8 mouse cellular contexts compared by ENCODE assay signal in the genomic region with DNA sequence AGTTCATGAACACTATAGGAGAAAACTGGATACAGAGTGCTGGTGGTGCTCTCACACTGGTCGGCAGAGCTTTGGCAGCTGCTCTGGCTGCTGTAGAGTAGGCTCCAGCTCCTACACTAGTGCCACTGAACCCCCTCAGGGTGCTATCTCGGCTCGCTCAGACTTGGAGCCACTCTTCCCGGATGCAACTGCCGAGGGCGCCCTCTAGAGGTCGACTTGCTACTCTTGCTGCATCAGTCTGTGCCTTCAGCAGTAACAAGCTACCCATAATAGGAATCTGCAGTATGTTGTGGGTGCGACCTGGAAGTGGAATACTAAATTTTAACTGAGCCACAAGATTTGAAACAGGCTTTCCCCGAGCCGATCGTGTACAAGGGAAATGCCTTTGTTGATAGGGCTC. TPM values are rescaled to one million over a fixed set of nuclear protein-coding genes. Genes with fewer than 3 reads are reported as not detected.
DNase-seq lines count a peak whose midpoint lies in the region; ATAC-seq and TF ChIP-seq lines count a peak whose summit lies in the region.

No protein-coding gene starts in this region.

- H3K9me3 ChIP-seq in hindbrain, embryonic 14.5 days (ENCODE audit: control insufficient read depth, low read length): no peaks in the 10 kb centered on the region
- H3K9me3 ChIP-seq in hindbrain, embryonic 12.5 days (replicated peaks): no peaks in the 10 kb centered on the region
- H3K9me3 ChIP-seq in hindbrain, postnatal 0 days (ENCODE audit: low read length): no peaks in the 10 kb centered on the region
- H3K9me3 ChIP-seq in limb, embryonic 10.5 days (replicated peaks): no peaks in the 10 kb centered on the region

- no peak for TF ChIP-seq POLR2A in testis, adult 2 months (IDR thresholded peaks at IDR 0.05; ENCODE audit: control insufficient read depth, low read depth, low read length)

- WGBS in hindbrain, embryonic 14.5 days: 20% methylated on average over 11 of the region's 11 CpGs
- 21% methylated on average over 11 of the region's 11 CpGs for WGBS in hindbrain, embryonic 12.5 days
- WGBS in hindbrain, postnatal 0 days: 20% methylated on average over 11 of the region's 11 CpGs
- 17% methylated on average over 11 of the region's 11 CpGs for WGBS in limb, embryonic 10.5 days

- ATAC-seq in hindbrain, embryonic 14.5 days (ENCODE audit: low FRiP score): no peak
- no peak for ATAC-seq in hindbrain, embryonic 12.5 days (ENCODE audit: low FRiP score)
- ATAC-seq in frontal cortex, adult (ENCODE audit: low TSS enrichment): peak; percentile 97
- ATAC-seq in hindbrain, postnatal 0 days: peak; percentile 24; the same call in 1 of the 2 replicates

- no peak overlapping the region for H3K4me3 ChIP-seq in hindbrain, embryonic 14.5 days (replicated peaks; ENCODE audit: low read length)
- no peak overlapping the region for H3K4me3 ChIP-seq in hindbrain, embryonic 12.5 days
- no peak overlapping the region for H3K4me3 ChIP-seq in hindbrain, postnatal 0 days (ENCODE audit: low read length)
- H3K4me3 ChIP-seq in limb, embryonic 10.5 days: no peak overlapping the region
- peak overlapping the region; percentile 76 for H3K4me3 ChIP-seq in testis, adult 2 months (ENCODE audit: control insufficient read depth, low read depth, low read length)

- no peaks in the 10 kb centered on the region for H3K36me3 ChIP-seq in hindbrain, embryonic 14.5 days (replicated peaks; ENCODE audit: control insufficient read depth, insufficient read depth)
- H3K36me3 ChIP-seq in hindbrain, embryonic 12.5 days: no peaks in the 10 kb centered on the region
- H3K36me3 ChIP-seq in hindbrain, postnatal 0 days (ENCODE audit: insufficient read depth, low read length): no peaks in the 10 kb centered on the region
- H3K36me3 ChIP-seq in limb, embryonic 10.5 days: no peaks in the 10 kb centered on the region
- no peaks in the 10 kb centered on the region for H3K36me3 ChIP-seq in testis, adult 2 months (ENCODE audit: control insufficient read depth, insufficient read depth, low read length)

- H3K4me2 ChIP-seq in hindbrain, embryonic 14.5 days (replicated peaks): no peak overlapping the region
- H3K4me2 ChIP-seq in hindbrain, embryonic 12.5 days (replicated peaks): no peak overlapping the region
- H3K4me2 ChIP-seq in hindbrain, postnatal 0 days (ENCODE audit: low read depth, low read length): no peak overlapping the region

- no peak overlapping the region for H3K9ac ChIP-seq in hindbrain, embryonic 14.5 days
- no peak overlapping the region for H3K9ac ChIP-seq in hindbrain, embryonic 12.5 days
- no peak overlapping the region for H3K9ac ChIP-seq in hindbrain, postnatal 0 days (replicated peaks; ENCODE audit: low read length)

- peak; percentile 70 for DNase-seq in hindbrain, embryonic 14.5 days (ENCODE audit: low spot score)
- DNase-seq in adrenal gland, postnatal 4 days (ENCODE audit: low spot score in 2 of 2): peak; percentile 65 to 85
- DNase-seq in hindbrain, postnatal 0 days (ENCODE audit: low spot score): peak; percentile 75
- DNase-seq in limb, embryonic 10.5 days (ENCODE audit: low spot score): peak; percentile 85
- DNase-seq in natural killer cell, adult 2 months (ENCODE audit: low spot score in 2 of 2): peak; percentile 77 to 89

- TF ChIP-seq CTCF in hindbrain, postnatal 0 days (IDR thresholded peaks at IDR 0.05; ENCODE audit: low read depth): peak; percentile 70
- peak; percentile 87 for TF ChIP-seq CTCF in testis, adult 2 months (IDR thresholded peaks at IDR 0.05; ENCODE audit: control insufficient read depth, insufficient read depth, insufficient replicate concordance, low read depth, low read length)

- no peaks in the 10 kb centered on the region for H3K27me3 ChIP-seq in hindbrain, embryonic 14.5 days (ENCODE audit: control insufficient read depth, insufficient read depth, low read length)
- H3K27me3 ChIP-seq in hindbrain, embryonic 12.5 days: no peaks in the 10 kb centered on the region
- H3K27me3 ChIP-seq in hindbrain, postnatal 0 days (ENCODE audit: insufficient read depth, low read length): no peaks in the 10 kb centered on the region
- H3K27me3 ChIP-seq in limb, embryonic 10.5 days (ENCODE audit: low read depth, poor library complexity, severe bottlenecking): no peaks in the 10 kb centered on the region
- no peaks in the 10 kb centered on the region for H3K27me3 ChIP-seq in testis, adult 2 months (ENCODE audit: control insufficient read depth, insufficient read depth, low read length)

- H3K27ac ChIP-seq in hindbrain, embryonic 14.5 days: no peak overlapping the region
- no peak overlapping the region for H3K27ac ChIP-seq in hindbrain, embryonic 12.5 days
- no peak overlapping the region for H3K27ac ChIP-seq in hindbrain, postnatal 0 days
- H3K27ac ChIP-seq in limb, embryonic 10.5 days: no peak overlapping the region
- no peak overlapping the region for H3K27ac ChIP-seq in testis, adult 2 months (ENCODE audit: control insufficient read depth, insufficient read depth, low read depth, low read length)

- H3K4me1 ChIP-seq in hindbrain, embryonic 14.5 days (replicated peaks; ENCODE audit: control insufficient read depth, insufficient read depth, low read length): no peaks in the 10 kb centered on the region
- H3K4me1 ChIP-seq in hindbrain, embryonic 12.5 days: no peaks in the 10 kb centered on the region
- no peaks in the 10 kb centered on the region for H3K4me1 ChIP-seq in hindbrain, postnatal 0 days (ENCODE audit: insufficient read depth, low read length)
- H3K4me1 ChIP-seq in limb, embryonic 10.5 days: no peaks in the 10 kb centered on the region; the same call in 1 of the 2 replicates
- peaks cover 2% of the 10 kb centered on the region for H3K4me1 ChIP-seq in testis, adult 2 months (ENCODE audit: control insufficient read depth, insufficient read depth, low read length)

RNA-seq across cellular contexts. Expression of a gene that starts 40.5 kb away (rescaled TPM):
- 25.5 and 26.2 TPM in 2 replicates for polyA plus RNA-seq in hindbrain, embryonic 14.5 days (2014; fragmentation: Nextera tagmentation; extraction: Ambion mirVana)
- polyA plus RNA-seq in hindbrain, embryonic 12.5 days (2016; fragmentation: Nextera tagmentation; extraction: Ambion mirVana): 9.5 and 10.3 TPM in 2 replicates
- 10 to 100 TPM; 21.3 to 22.3 TPM for total RNA-seq in adrenal gland, postnatal 4 days (2021)
- total RNA-seq in hindbrain, postnatal 0 days (2014; rRNA removed): 18.4 and 18.9 TPM in 2 replicates
- polyA plus RNA-seq in hindbrain, postnatal 0 days (2015; fragmentation: Nextera tagmentation; extraction: Ambion mirVana): 18.6 and 18.8 TPM in 2 replicates
- polyA plus RNA-seq in limb, embryonic 10.5 days (2016; fragmentation: Nextera tagmentation; extraction: Ambion mirVana): 7.2 and 7.3 TPM in 2 replicates
- 2.4 and 3.3 TPM in 2 replicates for polyA plus RNA-seq in testis, adult 2 months (2012; rRNA removed)

Comparison
In these comparisons a context has a peak if more than half of its experiments do, and no peak if none do; other contexts are left out.
1. ATAC-seq: peak in frontal cortex, adult (single experiment) and hindbrain, postnatal 0 days (single experiment); none in hindbrain, embryonic 14.5 days (single experiment) and hindbrain, embryonic 12.5 days (single experiment).
2. Peak in every context shown above with its lines, with median percentiles within 50 percentile points of each other: DNase-seq.